Mouse (Mus musculus) megakaryocyte, embryonic 14.5 days (primary cell): Measurements from ENCODE around the gene Snapc3. TPM values are rescaled to one million over a fixed set of nuclear protein-coding genes. Genes with fewer than 3 reads are reported as not detected.
A peak's percentile ranks its signal among the peaks of the same experiment; 100 is the strongest.

Source experiments
- H3K27me3 ChIP-seq: replicated peaks from 2 replicates; pipeline ENCODE3; 2012; ENCODE audit warnings: inconsistent platforms
- H3K36me3 ChIP-seq: replicated peaks from 2 replicates; pipeline ENCODE3; 2012; ENCODE audit warnings: low read length, inconsistent platforms, mixed read lengths
- H3K4me1 ChIP-seq: 2 replicates; pipeline ENCODE4 v1.6.1; 2012; ENCODE audit warnings: inconsistent platforms
- H3K4me3 ChIP-seq: replicated peaks from 2 replicates; pipeline ENCODE3; 2012; ENCODE audit warnings: moderate library complexity, mild to moderate bottlenecking, inconsistent platforms
- H3K9me3 ChIP-seq: 2 replicates; pipeline ENCODE4 v1.6.1; 2012; ENCODE audit warnings: inconsistent platforms
- FLI1 ChIP-seq: IDR thresholded peaks from 2 replicates; pipeline ENCODE4 v1.6.1; 2012; ENCODE audit warnings: low read length, inconsistent platforms, mixed read lengths
- GATA1 ChIP-seq: IDR thresholded peaks from 3 replicates; pipeline ENCODE4 v1.6.1; 2012; ENCODE audit warnings: mixed read lengths, low read length, inconsistent platforms, borderline replicate concordance
- polyA plus RNA-seq: library from polyadenylated mRNA; stranded (reverse); fragments of >175 nt; gene quantifications from 2 replicates; pipeline ENCODE4 v1.2.3, GENCODE M21; 2012; ENCODE audit warnings: low replicate concordance; ENCODE audit not compliant: insufficient read depth

Gene Snapc3
- polyA plus RNA-seq, 1 experiment: 6.8 TPM

DNA sequence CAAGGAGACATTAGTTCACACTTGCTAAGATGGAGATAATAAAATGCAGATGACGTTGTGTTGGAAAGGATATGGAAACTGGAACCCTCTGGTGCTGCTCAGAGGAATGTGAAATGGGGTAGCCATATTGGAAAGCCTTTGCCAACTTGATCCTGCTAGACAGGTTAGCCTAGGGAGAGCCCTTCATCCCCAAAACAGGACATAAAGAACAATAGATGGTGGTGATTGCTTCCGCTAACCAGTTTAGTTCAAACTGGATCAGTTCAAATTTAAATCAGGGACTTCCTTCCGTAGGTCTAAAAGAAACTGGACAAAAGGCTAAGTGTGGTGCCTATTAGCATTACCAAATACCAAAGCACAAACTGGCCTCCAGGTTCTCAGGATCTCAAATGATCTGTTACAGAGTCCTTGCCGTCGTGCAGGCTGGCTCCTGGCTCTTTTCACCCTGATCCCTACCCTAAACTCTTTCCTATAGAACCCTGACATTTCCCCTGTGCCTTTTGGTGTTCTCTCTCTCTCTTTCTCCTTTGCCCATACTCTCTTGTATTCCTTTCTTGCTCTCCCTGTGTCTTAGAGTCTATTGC, 3.2 kb upstream of the Snapc3 start:
- peaks cover 5% of the 10 kb centered on the region for H3K9me3 ChIP-seq
- H3K27me3 ChIP-seq: peaks cover 16% of the 10 kb centered on the region
- H3K36me3 ChIP-seq: peaks cover 7% of the 10 kb centered on the region
- TF ChIP-seq GATA1: no peak
- no peak for TF ChIP-seq FLI1
- no peak overlapping the region for H3K4me3 ChIP-seq
- H3K4me1 ChIP-seq: peaks cover 35% of the 10 kb centered on the region

DNA sequence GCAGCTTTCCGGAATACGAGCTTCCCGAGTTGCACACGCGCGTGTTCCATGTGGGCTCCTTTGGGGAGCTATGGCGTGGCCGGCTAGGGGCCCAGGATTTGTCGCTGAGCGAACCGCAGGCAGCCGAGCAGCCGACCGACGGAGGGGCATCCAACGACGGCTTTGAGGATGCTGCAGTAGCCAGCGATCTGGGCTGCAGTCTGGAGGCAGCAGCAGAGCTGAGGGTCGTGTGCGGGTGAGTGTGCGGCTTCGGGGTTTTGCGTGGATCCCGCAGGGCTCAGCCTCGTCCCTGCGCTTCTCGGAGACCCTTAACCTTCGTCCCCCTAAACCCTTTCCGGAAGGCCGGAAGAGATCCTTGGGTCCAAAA, 279 bp downstream of the Snapc3 start:
- H3K27me3 ChIP-seq: peaks cover 8% of the 10 kb centered on the region
- TF ChIP-seq GATA1 (no peak), FLI1 (no peak)
- peaks cover 5% of the 10 kb centered on the region for H3K9me3 ChIP-seq
- H3K36me3 ChIP-seq: peaks cover 24% of the 10 kb centered on the region
- H3K4me3 ChIP-seq: peak overlapping the region; percentile 100
- H3K4me1 ChIP-seq: peaks cover 33% of the 10 kb centered on the region

DNA sequence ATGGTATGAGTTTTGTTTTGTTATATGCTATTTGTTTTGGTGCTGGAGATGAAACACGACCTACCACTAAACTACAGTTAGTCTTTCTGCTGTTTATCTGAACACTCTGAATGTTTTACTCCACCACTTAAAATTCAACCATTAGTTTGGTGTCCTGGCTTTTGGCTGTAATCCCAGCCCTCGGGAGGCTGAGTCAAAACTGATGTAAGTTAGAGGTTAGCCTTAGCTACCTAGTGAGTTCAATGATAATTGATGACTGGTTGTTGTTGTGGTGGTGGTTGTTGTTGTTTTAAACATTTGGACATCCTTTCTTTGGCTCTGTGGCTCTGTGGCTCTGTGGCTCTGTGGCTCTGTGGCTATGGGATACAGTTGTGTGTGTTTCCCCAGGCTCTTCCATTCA, 1.3 kb downstream of the Snapc3 start:
- H3K4me3 ChIP-seq: peak overlapping the region; percentile 100
- TF ChIP-seq GATA1 (no peak), FLI1 (no peak)

GRCm38 (mm10) chr4:83423641-83424040, 6.1 kb downstream of the Snapc3 start:
- Histone ChIP-seq H3K27me3 (no peaks in the 10 kb centered on the region), H3K36me3 (peaks cover 72% of the 10 kb centered on the region)

More for the DNA sequence above, 1.3 kb downstream of the Snapc3 start:
- Histone ChIP-seq H3K36me3 (peaks cover 34% of the 10 kb centered on the region), H3K9me3 (peaks cover 5% of the 10 kb centered on the region), H3K27me3 (peaks cover under 1% of the 10 kb centered on the region), H3K4me1 (peaks cover 35% of the 10 kb centered on the region)

DNA sequence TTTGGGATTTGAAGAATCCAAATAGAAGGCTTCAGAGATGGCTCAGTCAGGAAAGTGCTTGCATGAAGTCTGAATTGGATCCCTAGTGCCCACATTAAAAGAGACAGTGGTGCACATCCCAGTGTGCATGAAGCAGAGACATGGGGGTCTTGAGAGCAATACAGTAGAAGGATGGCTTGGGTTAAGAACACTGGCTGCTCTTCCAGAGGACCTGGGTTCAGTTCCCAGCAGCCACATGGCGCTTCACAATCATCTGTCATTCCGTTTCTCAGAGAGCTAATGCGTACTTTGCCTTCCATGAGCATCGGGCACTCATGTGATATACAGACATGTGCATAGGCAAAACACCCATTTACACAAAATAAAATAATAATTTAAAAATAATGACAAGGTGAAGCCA, 7.6 kb downstream of the Snapc3 start:
- Histone ChIP-seq H3K9me3 (no peaks in the 10 kb centered on the region), H3K27me3 (no peaks in the 10 kb centered on the region), H3K4me1 (peaks cover 8% of the 10 kb centered on the region), H3K36me3 (peaks cover 82% of the 10 kb centered on the region), H3K4me3 (no peak overlapping the region)
- TF ChIP-seq GATA1: no peak
- TF ChIP-seq FLI1: no peak

More at GRCm38 (mm10) chr4:83423641-83424040, 6.1 kb downstream of the Snapc3 start:
- TF ChIP-seq GATA1 (no peak), FLI1 (no peak)
- Histone ChIP-seq H3K4me1 (peaks cover 19% of the 10 kb centered on the region), H3K4me3 (no peak overlapping the region), H3K9me3 (no peaks in the 10 kb centered on the region)

DNA sequence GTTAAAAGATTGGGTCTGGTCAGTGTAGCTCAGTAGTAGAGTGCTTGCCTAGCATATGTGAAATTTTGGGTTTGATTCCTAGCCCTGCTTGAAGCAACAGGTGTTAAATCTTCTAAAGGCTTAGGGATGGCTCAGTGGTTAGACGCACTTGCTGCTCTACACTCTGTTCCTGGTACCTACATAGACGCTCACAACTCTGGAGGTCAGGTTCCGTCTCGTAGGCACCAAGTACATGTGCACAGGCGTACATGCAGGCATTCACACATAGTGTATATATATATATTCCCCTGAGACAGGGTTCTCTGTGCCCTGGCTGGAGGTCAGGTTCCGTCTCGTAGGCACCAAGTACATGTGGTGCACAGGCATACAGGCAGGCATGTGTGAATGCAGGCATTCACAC, 9.6 kb downstream of the Snapc3 start:
- Histone ChIP-seq H3K27me3 (no peaks in the 10 kb centered on the region), H3K36me3 (peaks cover 89% of the 10 kb centered on the region), H3K4me1 (peaks cover 14% of the 10 kb centered on the region), H3K4me3 (no peak overlapping the region), H3K9me3 (no peaks in the 10 kb centered on the region)
- TF ChIP-seq GATA1 (no peak), FLI1 (no peak)

GRCm38 (mm10) chr4:83427696-83428095, 10.2 kb downstream of the Snapc3 start:
- no peak for TF ChIP-seq FLI1
- Histone ChIP-seq H3K36me3 (peaks cover 89% of the 10 kb centered on the region), H3K9me3 (no peaks in the 10 kb centered on the region), H3K4me1 (peaks cover 17% of the 10 kb centered on the region), H3K27me3 (no peaks in the 10 kb centered on the region), H3K4me3 (no peak overlapping the region)

GRCm38 (mm10) chr4:83428845-83429244, 11.3 kb downstream of the Snapc3 start:
- Histone ChIP-seq H3K4me1 (peaks cover 13% of the 10 kb centered on the region), H3K4me3 (no peak overlapping the region), H3K27me3 (no peaks in the 10 kb centered on the region), H3K9me3 (no peaks in the 10 kb centered on the region), H3K36me3 (peaks cover 88% of the 10 kb centered on the region)
- TF ChIP-seq GATA1 (no peak), FLI1 (no peak)

- peaks cover 16% of the 10 kb centered on the region for H3K4me1 ChIP-seq
- H3K9me3 ChIP-seq: no peaks in the 10 kb centered on the region
- H3K27me3 ChIP-seq: no peaks in the 10 kb centered on the region
- TF ChIP-seq GATA1: no peak
- no peak for TF ChIP-seq FLI1
- H3K4me3 ChIP-seq: no peak overlapping the region
- H3K36me3 ChIP-seq: peaks cover 92% of the 10 kb centered on the region
Observed at GRCm38 (mm10) chr4:83431950-83432349, 14.4 kb downstream of the Snapc3 start.

- Histone ChIP-seq H3K27me3 (no peaks in the 10 kb centered on the region), H3K9me3 (no peaks in the 10 kb centered on the region), H3K4me3 (no peak overlapping the region), H3K4me1 (peaks cover 18% of the 10 kb centered on the region), H3K36me3 (peaks cover 90% of the 10 kb centered on the region)
- TF ChIP-seq FLI1 (no peak), GATA1 (no peak)
Observed at GRCm38 (mm10) chr4:83432901-83433300, 15.4 kb downstream of the Snapc3 start.

GRCm38 (mm10) chr4:83436375-83436774, 18.9 kb downstream of the Snapc3 start:
- Histone ChIP-seq H3K27me3 (no peaks in the 10 kb centered on the region), H3K4me1 (peaks cover 32% of the 10 kb centered on the region), H3K4me3 (no peak overlapping the region), H3K36me3 (peaks cover 95% of the 10 kb centered on the region), H3K9me3 (no peaks in the 10 kb centered on the region)
- TF ChIP-seq GATA1 (no peak), FLI1 (no peak)
